Mouse (Mus musculus) embryonic facial prominence, embryonic 11.5 days (tissue): ENCODE measurements at regions not wholly inside any gene's neighbourhood (a gene's known extent, or its start where the extent isn't known, plus 50 kb on each side); places are given as distances from the start of the nearest gene placed in this dataset.
A peak's percentile ranks its signal among the peaks of the same experiment; 100 is the strongest.

Experiments used
- ATAC-seq: fragments of 200-750 bp; cut with Nextera tagmentation; replicated peaks from 2 replicates; pipeline ENCODE4 v1.8.0; 2017; ENCODE audit warnings: low read depth; ENCODE audit not compliant: insufficient number of reproducible peaks, low FRiP score, low TSS enrichment
- DNase-seq: peaks from one replicate; pipeline ENCODE4 v3.0.0-alpha.2; 2015; ENCODE audit warnings: low spot score
- H3K27ac ChIP-seq: fragments of 300-500 bp; sonication (generic); replicated peaks from 2 replicates; pipeline ENCODE4 v1.5.1; 2014; ENCODE audit warnings: mild to moderate bottlenecking, low read depth, low read length, control low read depth
- H3K27me3 ChIP-seq: fragments of 300-500 bp; sonication (generic); 2 replicates; pipeline ENCODE4 v1.6.1; 2014; ENCODE audit warnings: mild to moderate bottlenecking, low read length, moderate library complexity, mixed read lengths; ENCODE audit not compliant: control insufficient read depth, insufficient read depth
- H3K36me3 ChIP-seq: fragments of 300-500 bp; sonication (generic); replicated peaks from 2 replicates; pipeline ENCODE4 v1.6.1; 2014; ENCODE audit warnings: low read depth, mild to moderate bottlenecking, low read length, moderate library complexity, mixed read lengths; ENCODE audit not compliant: control insufficient read depth, insufficient read depth
- H3K4me1 ChIP-seq: fragments of 300-500 bp; sonication (generic); 2 replicates; pipeline ENCODE4 v1.6.1; 2014; ENCODE audit warnings: low read length, mixed read lengths; ENCODE audit not compliant: control insufficient read depth, insufficient read depth
- H3K4me2 ChIP-seq: fragments of 300-500 bp; sonication (generic); 2 replicates; pipeline ENCODE4 v1.6.1; 2014; ENCODE audit warnings: low read depth, mild to moderate bottlenecking, control low read depth, low read length, moderate library complexity
- H3K4me3 ChIP-seq: fragments of 300-500 bp; sonication (generic); 2 replicates; pipeline ENCODE4 v1.5.1; 2014; ENCODE audit warnings: low read depth, low read length, control low read depth
- H3K9ac ChIP-seq: fragments of 300-500 bp; sonication (generic); replicated peaks from 2 replicates; pipeline ENCODE4 v1.6.1; 2014; ENCODE audit warnings: mild to moderate bottlenecking, control low read depth, low read length
- H3K9me3 ChIP-seq: fragments of 300-500 bp; sonication (generic); replicated peaks from 2 replicates; pipeline ENCODE4 v1.6.1; 2016; ENCODE audit warnings: mild to moderate bottlenecking, low read length, inconsistent platforms, mixed read lengths; ENCODE audit not compliant: control insufficient read depth
- WGBS: fragments of 180-500 bp; shearing (Covaris S2); extraction: QIAGEN DNeasy Blood & Tissue Kit; methylation state at CpG from one replicate; pipeline ENCODE4 v1.1.7; 2014; 5-methylcytosine and 5-hydroxymethylcytosine counted together

GRCm38 (mm10) chr9:61128077-61128476, 244.1 kb upstream of the Tle3 start:
- Histone ChIP-seq H3K9me3 (no peaks in the 10 kb centered on the region), H3K36me3 (no peaks in the 10 kb centered on the region), H3K9ac (no peak overlapping the region), H3K4me1 (no peaks in the 10 kb centered on the region; the same call in 1 of the 2 replicates), H3K4me2 (no peak overlapping the region), H3K27me3 (no peaks in the 10 kb centered on the region), H3K4me3 (no peak overlapping the region), H3K27ac (no peak overlapping the region)
- DNase-seq (no peak), ATAC-seq (no peak)
- 67% methylated on average over 2 of the region's 2 CpGs for WGBS

DNA sequence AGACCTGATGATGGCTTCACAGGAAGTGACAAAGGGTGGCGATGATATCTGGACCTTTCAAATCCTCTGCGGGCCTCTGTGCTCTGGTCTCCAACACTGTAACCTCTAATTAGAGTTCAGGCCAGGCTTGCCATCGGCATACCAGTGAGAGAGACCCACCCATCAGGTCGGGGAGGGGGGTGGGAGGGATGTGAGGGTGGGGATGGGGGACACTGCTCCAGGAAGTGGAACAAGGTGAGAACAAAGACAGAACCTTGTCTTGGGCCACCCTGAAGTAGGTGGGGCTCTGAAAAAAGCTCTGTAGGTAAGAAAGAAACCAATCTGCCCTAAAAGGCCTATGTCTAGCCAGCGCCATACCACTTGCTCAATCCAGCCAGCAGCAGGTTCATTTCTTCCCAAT, 243.0 kb upstream of the Tle3 start:
- H3K27ac ChIP-seq: no peak overlapping the region
- DNase-seq (no peak), ATAC-seq (no peak)
- no peak overlapping the region for H3K9ac ChIP-seq
- no peaks in the 10 kb centered on the region for H3K36me3 ChIP-seq
- no peaks in the 10 kb centered on the region; the same call in 1 of the 2 replicates for H3K4me1 ChIP-seq
- no peak overlapping the region for H3K4me2 ChIP-seq
- H3K27me3 ChIP-seq: no peaks in the 10 kb centered on the region
- 66% methylated on average over 5 of the region's 5 CpGs for WGBS
- no peak overlapping the region for H3K4me3 ChIP-seq
- H3K9me3 ChIP-seq: no peaks in the 10 kb centered on the region

DNA sequence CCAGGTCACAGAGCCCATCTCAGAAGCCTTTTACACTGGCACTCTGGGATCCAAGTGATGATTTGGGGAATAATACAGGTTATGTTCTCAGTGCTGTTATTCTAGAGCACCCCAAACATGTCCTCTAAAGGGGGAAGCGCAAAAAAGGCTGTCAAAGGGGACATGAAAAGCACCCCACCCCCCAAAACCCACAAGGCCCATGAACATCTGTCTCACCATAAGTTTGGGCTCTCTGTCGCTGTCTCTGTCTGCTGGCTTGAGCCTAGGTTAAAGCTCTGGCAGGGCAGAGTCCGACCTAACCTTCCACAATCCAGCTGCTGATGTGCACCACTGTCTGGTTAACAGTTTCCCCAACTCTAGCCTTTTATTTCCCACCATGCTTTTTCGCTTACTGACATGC, 241.3 kb upstream of the Tle3 start:
- Histone ChIP-seq H3K4me1 (no peaks in the 10 kb centered on the region; the same call in 1 of the 2 replicates), H3K4me2 (no peak overlapping the region), H3K9ac (no peak overlapping the region), H3K27ac (no peak overlapping the region), H3K9me3 (no peaks in the 10 kb centered on the region), H3K27me3 (no peaks in the 10 kb centered on the region), H3K36me3 (no peaks in the 10 kb centered on the region), H3K4me3 (no peak overlapping the region)
- ATAC-seq: no peak
- DNase-seq: no peak
- WGBS: 68% methylated on average over 4 of the region's 4 CpGs

GRCm38 (mm10) chr9:61135263-61135882, 236.8 kb upstream of the Tle3 start:
- H3K9me3 ChIP-seq: no peaks in the 10 kb centered on the region
- H3K36me3 ChIP-seq: no peaks in the 10 kb centered on the region
- H3K4me1 ChIP-seq: no peaks in the 10 kb centered on the region; the same call in 1 of the 2 replicates
- peak; percentile 67 for DNase-seq
- H3K4me3 ChIP-seq: no peak overlapping the region
- no peak overlapping the region for H3K4me2 ChIP-seq
- H3K27me3 ChIP-seq: no peaks in the 10 kb centered on the region
- WGBS: 38% methylated on average over 10 of the region's 10 CpGs
- H3K9ac ChIP-seq: no peak overlapping the region
- H3K27ac ChIP-seq: no peak overlapping the region
- peak; percentile 50 for ATAC-seq

GRCm38 (mm10) chr9:61135917-61136316, 236.2 kb upstream of the Tle3 start:
- ATAC-seq: peak; percentile 25; the same call in 1 of the 2 replicates
- Histone ChIP-seq H3K27me3 (no peaks in the 10 kb centered on the region), H3K9ac (no peak overlapping the region), H3K9me3 (no peaks in the 10 kb centered on the region), H3K36me3 (no peaks in the 10 kb centered on the region), H3K4me1 (no peaks in the 10 kb centered on the region; the same call in 1 of the 2 replicates), H3K27ac (peak overlapping the region; percentile 58; the same call in 1 of the 2 replicates), H3K4me2 (no peak overlapping the region), H3K4me3 (no peak overlapping the region)
- no peak for DNase-seq
- WGBS: 38% methylated on average over 3 of the region's 3 CpGs

- 74% methylated on average over 11 of the region's 11 CpGs for WGBS
- H3K27ac ChIP-seq: no peak overlapping the region
- ATAC-seq: no peak
Measured at GRCm38 (mm10) chr9:61138741-61139368, 233.3 kb upstream of the Tle3 start.

GRCm38 (mm10) chr9:61143101-61143500, 229.1 kb upstream of the Tle3 start:
- no peak overlapping the region for H3K4me2 ChIP-seq
- H3K36me3 ChIP-seq: no peaks in the 10 kb centered on the region
- WGBS: 85% methylated on average over 6 of the region's 6 CpGs
- H3K27me3 ChIP-seq: no peaks in the 10 kb centered on the region
- DNase-seq (no peak), ATAC-seq (no peak)
- H3K9me3 ChIP-seq: no peaks in the 10 kb centered on the region
- no peaks in the 10 kb centered on the region for H3K4me1 ChIP-seq
- H3K4me3 ChIP-seq: no peak overlapping the region
- no peak overlapping the region for H3K9ac ChIP-seq
- no peak overlapping the region for H3K27ac ChIP-seq

More at GRCm38 (mm10) chr9:61138741-61139368, 233.3 kb upstream of the Tle3 start:
- H3K9ac ChIP-seq: no peak overlapping the region
- no peaks in the 10 kb centered on the region for H3K27me3 ChIP-seq
- no peaks in the 10 kb centered on the region for H3K36me3 ChIP-seq
- H3K9me3 ChIP-seq: no peaks in the 10 kb centered on the region
- no peak for DNase-seq
- no peak overlapping the region for H3K4me2 ChIP-seq
- H3K4me1 ChIP-seq: no peaks in the 10 kb centered on the region; the same call in 1 of the 2 replicates
- H3K4me3 ChIP-seq: no peak overlapping the region

- no peak for ATAC-seq
- Histone ChIP-seq H3K4me3 (no peak overlapping the region), H3K4me2 (no peak overlapping the region), H3K27ac (no peak overlapping the region), H3K9me3 (no peaks in the 10 kb centered on the region), H3K36me3 (no peaks in the 10 kb centered on the region), H3K4me1 (no peaks in the 10 kb centered on the region), H3K27me3 (no peaks in the 10 kb centered on the region), H3K9ac (no peak overlapping the region)
- DNase-seq: no peak
- WGBS: 78% methylated on average over 11 of the region's 11 CpGs
Measured at GRCm38 (mm10) chr9:61144685-61145318, 227.4 kb upstream of the Tle3 start.
